Mouse (Mus musculus): ENCODE data around the gene Smim5. TPM values are rescaled to one million over a fixed set of nuclear protein-coding genes. Genes with fewer than 3 reads are reported as not detected.
A peak's percentile ranks its signal among the peaks of the same experiment; 100 is the strongest.

Gene Smim5
- polyA plus RNA-seq, 1 experiment: 26.7 TPM

DNA sequence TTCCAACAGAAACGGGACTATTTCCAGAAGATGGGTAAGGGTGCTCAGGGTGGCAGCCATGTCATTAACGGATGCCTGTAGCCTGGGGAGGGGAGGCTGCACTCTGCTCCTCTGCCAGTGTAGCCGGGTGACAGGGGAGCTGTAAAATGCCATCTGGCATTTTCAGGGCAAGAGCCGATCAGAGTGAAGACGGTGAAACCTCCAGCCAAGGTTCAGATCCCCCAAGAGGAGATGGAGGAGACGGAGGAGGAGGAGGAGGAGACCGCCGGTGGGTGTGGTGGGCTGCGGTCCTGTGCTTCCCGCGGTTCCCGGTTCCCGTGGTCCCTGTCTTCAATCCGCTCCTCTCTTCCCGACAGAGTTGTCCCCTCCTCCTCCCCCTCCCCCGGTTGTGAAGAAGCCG, 16.5 kb upstream of the Smim5 start:
- WGBS: 36% methylated on average over 17 of the region's 17 CpGs
- no peaks in the 10 kb centered on the region for H3K36me3 ChIP-seq (ENCODE audit: control insufficient read depth, insufficient read depth, low read length)
- TF ChIP-seq CTCF (conservative IDR thresholded peaks at IDR 0.05; ENCODE audit: insufficient read depth, insufficient read length, low read depth, low read length): no peak
- TF ChIP-seq POLR2A (IDR thresholded peaks at IDR 0.05; ENCODE audit: low read depth, low read length): no peak

DNA sequence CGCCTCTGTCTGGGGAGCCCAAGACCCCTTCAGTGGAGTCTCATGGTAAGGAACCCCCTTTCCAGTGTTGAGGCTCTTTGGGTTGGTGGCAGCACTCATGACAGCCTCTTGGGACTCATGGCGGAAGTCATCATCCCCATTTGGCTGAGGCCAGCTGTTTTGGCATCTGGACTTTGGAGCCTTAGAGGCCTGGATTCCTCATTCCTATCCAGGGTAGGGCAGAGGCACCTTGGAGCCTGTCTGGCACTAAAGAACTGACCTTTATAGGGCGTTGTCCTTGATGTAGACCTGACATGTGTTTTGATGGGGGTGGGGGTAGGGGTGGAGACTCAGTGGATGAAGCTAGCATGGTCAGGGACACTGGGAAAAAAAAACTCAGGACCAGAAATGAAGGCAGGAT, 15.4 kb upstream of the Smim5 start:
- no peaks in the 10 kb centered on the region for H3K27me3 ChIP-seq (replicated peaks; ENCODE audit: control insufficient read depth, insufficient read depth, low read length)
- TF ChIP-seq POLR2A (IDR thresholded peaks at IDR 0.05; ENCODE audit: low read depth, low read length) (no peak), CTCF (conservative IDR thresholded peaks at IDR 0.05; ENCODE audit: insufficient read depth, insufficient read length, low read depth, low read length) (no peak)
- no peaks in the 10 kb centered on the region for H3K36me3 ChIP-seq (ENCODE audit: control insufficient read depth, insufficient read depth, low read length)
- H3K4me1 ChIP-seq (ENCODE audit: control insufficient read depth, insufficient read depth, low read length): no peaks in the 10 kb centered on the region
- DNase-seq: peak; percentile 78
- no peak overlapping the region for H3K27ac ChIP-seq (ENCODE audit: insufficient read depth, low read depth, low read length)
- WGBS: 74% methylated on average over 3 of the region's 3 CpGs
- H3K4me3 ChIP-seq (ENCODE audit: insufficient read depth, low read depth, low read length): no peak overlapping the region

More for the DNA sequence above, 16.5 kb upstream of the Smim5 start:
- Histone ChIP-seq H3K27me3 (replicated peaks; ENCODE audit: control insufficient read depth, insufficient read depth, low read length) (no peaks in the 10 kb centered on the region), H3K27ac (ENCODE audit: insufficient read depth, low read depth, low read length) (no peak overlapping the region), H3K4me1 (ENCODE audit: control insufficient read depth, insufficient read depth, low read length) (no peaks in the 10 kb centered on the region), H3K4me3 (ENCODE audit: insufficient read depth, low read depth, low read length) (no peak overlapping the region)
- DNase-seq: no peak

DNA sequence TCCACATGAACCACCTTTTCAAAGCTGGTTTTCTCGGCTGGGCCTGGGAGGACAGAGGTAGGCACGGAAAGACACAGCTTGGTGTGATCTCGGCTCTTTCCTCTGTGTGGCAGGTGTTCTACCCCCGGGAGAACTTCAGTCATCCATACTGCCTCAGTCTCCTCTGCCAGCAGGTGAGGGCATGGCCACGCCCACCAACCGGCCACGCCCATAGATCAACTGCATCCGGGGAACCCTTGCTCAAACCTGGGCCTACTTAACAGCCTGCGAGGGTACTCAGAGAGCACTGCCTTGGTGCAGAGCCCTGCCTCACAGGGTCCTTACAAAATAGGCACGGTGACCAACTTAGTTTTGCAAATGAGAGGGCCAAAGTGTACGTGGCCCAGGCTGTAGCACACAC, 14.5 kb upstream of the Smim5 start:
- no peak for DNase-seq
- Histone ChIP-seq H3K36me3 (ENCODE audit: control insufficient read depth, insufficient read depth, low read length) (no peaks in the 10 kb centered on the region), H3K4me3 (ENCODE audit: insufficient read depth, low read depth, low read length) (no peak overlapping the region), H3K27ac (ENCODE audit: insufficient read depth, low read depth, low read length) (no peak overlapping the region), H3K4me1 (ENCODE audit: control insufficient read depth, insufficient read depth, low read length) (no peaks in the 10 kb centered on the region), H3K27me3 (replicated peaks; ENCODE audit: control insufficient read depth, insufficient read depth, low read length) (no peaks in the 10 kb centered on the region)
- no peak for TF ChIP-seq POLR2A (IDR thresholded peaks at IDR 0.05; ENCODE audit: low read depth, low read length)
- TF ChIP-seq CTCF (conservative IDR thresholded peaks at IDR 0.05; ENCODE audit: insufficient read depth, insufficient read length, low read depth, low read length): no peak
- WGBS: 77% methylated on average over 11 of the region's 11 CpGs

DNA sequence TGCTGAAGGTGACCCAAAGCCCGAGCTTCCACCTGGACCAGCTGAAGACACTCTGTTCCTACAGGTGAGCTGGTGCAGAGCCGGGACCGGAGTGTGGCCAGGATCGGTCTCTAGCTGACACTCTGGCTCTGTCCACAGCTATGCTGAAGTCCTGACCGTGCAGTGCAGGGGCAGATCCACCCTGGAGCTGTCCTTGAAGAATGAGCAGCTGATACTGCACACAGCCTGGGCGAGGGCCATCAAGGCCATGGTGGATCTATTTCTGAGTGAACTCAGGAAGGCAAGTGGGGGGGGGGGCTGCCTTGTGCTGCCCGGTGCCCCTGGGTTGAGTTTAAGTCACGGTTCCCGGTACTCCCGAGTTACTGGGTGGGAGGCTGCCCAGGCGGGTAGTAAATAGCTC, 13.3 kb upstream of the Smim5 start:
- Histone ChIP-seq H3K27me3 (replicated peaks; ENCODE audit: control insufficient read depth, insufficient read depth, low read length) (no peaks in the 10 kb centered on the region), H3K27ac (ENCODE audit: insufficient read depth, low read depth, low read length) (no peak overlapping the region), H3K4me3 (ENCODE audit: insufficient read depth, low read depth, low read length) (no peak overlapping the region), H3K36me3 (ENCODE audit: control insufficient read depth, insufficient read depth, low read length) (no peaks in the 10 kb centered on the region), H3K4me1 (ENCODE audit: control insufficient read depth, insufficient read depth, low read length) (no peaks in the 10 kb centered on the region)
- DNase-seq: no peak
- no peak for TF ChIP-seq POLR2A (IDR thresholded peaks at IDR 0.05; ENCODE audit: low read depth, low read length)
- no peak for TF ChIP-seq CTCF (conservative IDR thresholded peaks at IDR 0.05; ENCODE audit: insufficient read depth, insufficient read length, low read depth, low read length)
- 90% methylated on average over 11 of the region's 11 CpGs for WGBS

DNA sequence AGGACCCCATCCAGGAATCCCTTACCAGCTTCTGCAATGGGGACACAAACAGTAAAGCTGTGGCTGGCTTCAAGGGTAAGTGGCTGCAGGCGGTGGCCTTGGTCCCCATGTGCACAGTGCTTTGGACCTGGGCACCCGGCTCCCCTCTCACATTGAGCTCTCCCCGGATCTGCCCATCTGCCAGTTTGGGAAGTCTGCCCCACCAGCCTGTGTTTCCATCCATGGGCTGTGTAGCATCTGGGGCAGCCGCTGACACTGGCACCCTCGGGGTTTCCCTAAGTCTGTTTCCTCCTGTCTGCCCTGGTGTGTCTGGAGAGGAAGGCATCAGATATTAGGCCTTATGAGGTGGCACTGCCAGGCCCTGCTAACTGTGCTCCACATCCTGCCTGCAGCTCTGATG, 11.7 kb upstream of the Smim5 start:
- Histone ChIP-seq H3K27me3 (replicated peaks; ENCODE audit: control insufficient read depth, insufficient read depth, low read length) (no peaks in the 10 kb centered on the region), H3K36me3 (ENCODE audit: control insufficient read depth, insufficient read depth, low read length) (no peaks in the 10 kb centered on the region), H3K4me3 (ENCODE audit: insufficient read depth, low read depth, low read length) (no peak overlapping the region), H3K27ac (ENCODE audit: insufficient read depth, low read depth, low read length) (no peak overlapping the region), H3K4me1 (ENCODE audit: control insufficient read depth, insufficient read depth, low read length) (no peaks in the 10 kb centered on the region)
- DNase-seq: no peak
- TF ChIP-seq POLR2A (IDR thresholded peaks at IDR 0.05; ENCODE audit: low read depth, low read length): no peak
- TF ChIP-seq CTCF (conservative IDR thresholded peaks at IDR 0.05; ENCODE audit: insufficient read depth, insufficient read length, low read depth, low read length): no peak
- WGBS: 93% methylated on average over 5 of the region's 5 CpGs

DNA sequence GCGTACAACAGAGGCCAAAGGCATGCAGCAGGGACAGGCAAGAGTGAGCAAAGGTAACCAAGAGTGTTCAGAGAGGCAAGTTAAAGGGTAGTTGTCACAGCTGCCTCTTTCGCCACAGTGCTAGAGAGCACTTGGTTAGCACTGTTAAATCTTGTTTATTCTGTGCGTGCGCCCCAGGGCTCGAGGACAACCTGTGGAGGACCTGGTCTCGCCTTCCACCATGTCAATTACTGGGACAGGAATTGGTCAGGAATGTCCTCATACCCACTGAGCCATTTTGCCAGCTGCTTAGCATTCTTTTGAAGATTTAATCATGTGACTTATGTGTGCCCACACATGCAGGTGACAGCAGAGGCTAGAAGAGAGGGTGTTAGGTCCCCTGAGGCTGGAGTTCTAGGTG, 10.6 kb upstream of the Smim5 start:
- no peaks in the 10 kb centered on the region for H3K4me1 ChIP-seq (ENCODE audit: control insufficient read depth, insufficient read depth, low read length)
- no peaks in the 10 kb centered on the region for H3K36me3 ChIP-seq (ENCODE audit: control insufficient read depth, insufficient read depth, low read length)
- no peak overlapping the region for H3K27ac ChIP-seq (ENCODE audit: insufficient read depth, low read depth, low read length)
- no peak overlapping the region for H3K4me3 ChIP-seq (ENCODE audit: insufficient read depth, low read depth, low read length)
- WGBS: 80% methylated on average over 6 of the region's 6 CpGs
- peak; percentile 23 for DNase-seq
- TF ChIP-seq POLR2A (IDR thresholded peaks at IDR 0.05; ENCODE audit: low read depth, low read length) (no peak), CTCF (conservative IDR thresholded peaks at IDR 0.05; ENCODE audit: insufficient read depth, insufficient read length, low read depth, low read length) (no peak)
- H3K27me3 ChIP-seq (replicated peaks; ENCODE audit: control insufficient read depth, insufficient read depth, low read length): no peaks in the 10 kb centered on the region

DNA sequence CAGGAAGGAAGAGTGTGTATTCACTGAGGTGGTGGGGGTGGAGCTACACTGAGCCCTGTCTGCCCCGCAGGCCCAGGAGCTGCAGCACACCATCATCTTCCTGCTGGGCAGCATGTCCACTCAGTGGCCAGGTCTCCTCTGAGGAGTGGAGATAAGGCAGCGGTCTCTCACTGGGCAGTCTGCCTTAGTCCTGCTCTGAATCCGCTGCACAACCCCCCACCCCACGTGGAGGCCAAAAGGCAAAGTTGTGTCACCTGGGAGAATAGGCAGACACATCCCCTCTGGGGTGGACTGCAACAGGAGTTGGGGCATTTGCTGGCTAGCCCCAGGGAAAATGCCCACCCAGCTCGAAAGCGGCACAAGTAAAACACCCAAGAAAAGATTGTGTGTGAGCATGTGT, 7.6 kb upstream of the Smim5 start:
- WGBS: 75% methylated on average over 6 of the region's 6 CpGs
- no peaks in the 10 kb centered on the region for H3K4me1 ChIP-seq (ENCODE audit: control insufficient read depth, insufficient read depth, low read length)
- no peaks in the 10 kb centered on the region for H3K36me3 ChIP-seq (ENCODE audit: control insufficient read depth, insufficient read depth, low read length)
- no peak overlapping the region for H3K4me3 ChIP-seq (ENCODE audit: insufficient read depth, low read depth, low read length)
- H3K27me3 ChIP-seq (replicated peaks; ENCODE audit: control insufficient read depth, insufficient read depth, low read length): no peaks in the 10 kb centered on the region
- no peak for DNase-seq
- TF ChIP-seq POLR2A (IDR thresholded peaks at IDR 0.05; ENCODE audit: low read depth, low read length): no peak
- no peak for TF ChIP-seq CTCF (conservative IDR thresholded peaks at IDR 0.05; ENCODE audit: insufficient read depth, insufficient read length, low read depth, low read length)
- no peak overlapping the region for H3K27ac ChIP-seq (ENCODE audit: insufficient read depth, low read depth, low read length)

DNA sequence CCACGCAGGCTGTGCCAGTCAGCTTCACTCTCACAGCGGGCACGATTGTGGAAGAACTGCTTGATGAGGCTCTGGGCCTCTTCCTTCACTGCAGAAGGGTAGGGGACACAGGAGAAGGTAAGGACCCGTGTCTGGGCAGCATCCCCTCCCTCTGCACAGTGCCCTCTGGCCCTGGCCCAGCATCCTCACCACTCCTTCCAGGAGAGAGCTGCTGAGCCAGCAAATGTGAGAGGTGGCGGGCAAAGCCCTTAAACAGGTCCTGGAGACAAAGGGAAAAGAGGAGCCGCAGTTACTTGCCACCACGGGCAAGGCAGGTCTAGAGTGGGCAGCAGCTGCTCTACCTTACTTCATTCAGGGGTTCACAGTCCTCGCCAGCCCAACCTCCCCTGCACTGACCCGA, 6.7 kb upstream of the Smim5 start:
- TF ChIP-seq CTCF (conservative IDR thresholded peaks at IDR 0.05; ENCODE audit: insufficient read depth, insufficient read length, low read depth, low read length) (no peak), POLR2A (IDR thresholded peaks at IDR 0.05; ENCODE audit: low read depth, low read length) (no peak)
- Histone ChIP-seq H3K27me3 (replicated peaks; ENCODE audit: control insufficient read depth, insufficient read depth, low read length) (no peaks in the 10 kb centered on the region), H3K4me1 (ENCODE audit: control insufficient read depth, insufficient read depth, low read length) (no peaks in the 10 kb centered on the region), H3K4me3 (ENCODE audit: insufficient read depth, low read depth, low read length) (no peak overlapping the region), H3K36me3 (ENCODE audit: control insufficient read depth, insufficient read depth, low read length) (no peaks in the 10 kb centered on the region), H3K27ac (ENCODE audit: insufficient read depth, low read depth, low read length) (no peak overlapping the region)
- WGBS: 78% methylated on average over 9 of the region's 9 CpGs
- peak; percentile 48 for DNase-seq

Data from kidney, adult 2 months (tissue).